Mouse (Mus musculus) midbrain, postnatal 0 days (tissue): ENCODE measurements at regions not wholly inside any gene's neighbourhood (a gene's known extent, or its start where the extent isn't known, plus 50 kb on each side); places are given as distances from the start of the nearest gene placed in this dataset. TPM values are rescaled to one million over a fixed set of nuclear protein-coding genes. Genes with fewer than 3 reads are reported as not detected.

Source experiments
- ATAC-seq: fragments of 200-750 bp; cut with Nextera tagmentation; 2 replicates; pipeline ENCODE4 v1.8.0; 2017; ENCODE audit warnings: moderate number of reproducible peaks, mild to moderate bottlenecking, moderate TSS enrichment, moderate library complexity; ENCODE audit not compliant: low FRiP score
- DNase-seq: peaks from one replicate; pipeline ENCODE4 v3.0.0-alpha.2; 2015; ENCODE audit warnings: low spot score
- H3K27ac ChIP-seq: fragments of 300-500 bp; sonication (generic); 2 replicates; pipeline ENCODE4 v1.5.1; 2014; ENCODE audit warnings: low read depth, mild to moderate bottlenecking, low read length, mixed read lengths
- H3K27me3 ChIP-seq: fragments of 300-500 bp; sonication (generic); 2 replicates; pipeline ENCODE4 v1.6.1; 2014; ENCODE audit warnings: low read length, control low read depth, mixed read lengths; ENCODE audit not compliant: insufficient read depth
- H3K36me3 ChIP-seq: fragments of 300-500 bp; sonication (generic); 2 replicates; pipeline ENCODE4 v1.6.1; 2014; ENCODE audit warnings: low read length, control low read depth, mixed read lengths; ENCODE audit not compliant: insufficient read depth
- H3K4me1 ChIP-seq: fragments of 300-500 bp; sonication (generic); 2 replicates; pipeline ENCODE4 v1.6.1; 2014; ENCODE audit warnings: mild to moderate bottlenecking, control low read depth, antibody characterized with exemption, low read length, mixed read lengths; ENCODE audit not compliant: insufficient read depth
- H3K4me2 ChIP-seq: fragments of 300-500 bp; sonication (generic); 2 replicates; pipeline ENCODE4 v1.6.1; 2014; ENCODE audit warnings: low read depth, mild to moderate bottlenecking, low read length, mixed read lengths; ENCODE audit not compliant: poor library complexity, severe bottlenecking
- H3K4me3 ChIP-seq: fragments of 300-500 bp; sonication (generic); 2 replicates; pipeline ENCODE4 v1.5.1; 2014; ENCODE audit warnings: low read depth, mild to moderate bottlenecking, low read length, moderate library complexity
- H3K9ac ChIP-seq: fragments of 300-500 bp; sonication (generic); replicated peaks from 2 replicates; pipeline ENCODE4 v1.6.1; 2014; ENCODE audit warnings: mild to moderate bottlenecking, low read length, moderate library complexity, mixed read lengths; ENCODE audit not compliant: poor library complexity, severe bottlenecking
- H3K9me3 ChIP-seq: fragments of 300-500 bp; sonication (generic); 2 replicates; pipeline ENCODE4 v1.6.1; 2016; ENCODE audit warnings: low read length, control low read depth
- CTCF ChIP-seq: IDR thresholded peaks from 2 replicates; pipeline ENCODE4 v1.5.1; 2016; ENCODE audit warnings: antibody characterized with exemption, mild to moderate bottlenecking
- WGBS: fragments of 180-500 bp; shearing (Covaris S2); extraction: QIAGEN DNeasy Blood & Tissue Kit; methylation state at CpG from one replicate; pipeline ENCODE4 v1.1.7; 2014; 5-methylcytosine and 5-hydroxymethylcytosine counted together
- microRNA-seq: library from miRNA; unstranded; fragments of <30 nt; microRNA quantifications from one replicate; pipeline ENCODE4, GENCODE M21; 2016; ENCODE audit warnings: borderline number of aligned reads

DNA sequence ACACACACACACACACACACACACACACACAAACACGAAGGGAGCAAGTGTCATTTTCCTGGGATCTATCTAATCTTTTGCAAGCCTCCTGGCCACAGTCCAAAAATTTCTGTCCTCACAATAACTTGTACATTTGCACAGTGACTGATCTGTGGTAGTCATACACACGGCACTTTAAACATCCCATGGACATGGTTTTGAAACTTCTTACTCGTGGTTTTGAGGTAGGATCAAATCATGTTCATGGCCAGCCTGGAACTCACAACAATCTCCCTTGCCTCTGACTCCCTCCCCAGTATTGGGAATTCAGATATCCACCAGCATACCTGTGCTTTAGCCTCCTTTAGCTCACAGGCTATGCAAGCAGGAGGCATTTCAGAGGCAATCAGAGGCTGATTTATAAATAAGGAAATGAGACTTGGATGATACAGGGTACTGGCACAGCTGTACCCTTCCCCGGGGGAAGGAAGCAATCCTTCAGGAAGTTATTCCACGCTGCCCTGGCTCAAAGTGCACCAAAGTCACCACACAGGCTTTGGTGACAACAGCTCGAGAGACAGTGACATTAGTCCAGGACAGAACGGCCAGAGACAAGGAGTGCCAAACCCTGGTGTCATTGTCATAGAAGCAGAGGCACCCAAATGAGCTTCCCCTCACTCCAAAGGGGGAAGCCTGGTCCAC is 52.1 kb upstream of the Klf3 start:
- no peak for TF ChIP-seq CTCF
- WGBS = 68% methylated on average over 7 of the region's 7 CpGs
- H3K4me1 ChIP-seq = no peaks in the 10 kb centered on the region

DNA sequence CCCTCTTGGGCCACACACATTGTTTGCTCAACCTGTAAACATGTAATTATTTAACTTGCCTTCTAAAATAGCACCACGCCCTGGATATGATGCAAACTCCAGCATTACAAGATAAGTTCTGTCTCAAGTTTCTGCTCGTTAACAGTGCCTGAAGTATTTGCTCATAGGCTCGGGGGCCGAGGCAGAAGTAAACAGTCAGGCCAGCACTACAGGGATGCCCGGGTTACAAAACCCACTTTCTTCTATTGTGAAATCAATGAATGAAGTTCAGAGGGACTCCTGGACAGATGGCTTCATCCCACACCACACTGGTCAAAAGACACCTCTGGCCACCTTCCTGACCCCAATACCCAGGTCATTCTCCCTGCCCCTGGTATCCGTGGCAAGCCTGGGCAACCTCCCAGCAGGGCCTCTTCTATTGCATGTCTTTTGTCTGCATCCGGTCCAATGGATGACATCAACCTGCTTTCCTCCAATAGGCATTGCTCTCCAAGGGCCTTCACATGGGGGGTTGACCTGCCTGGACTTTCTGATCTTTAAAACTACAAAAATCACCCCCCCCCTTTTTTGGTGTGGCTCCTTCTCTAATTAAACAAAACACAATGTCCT is 49.9 kb upstream of the Klf3 start:
- Histone ChIP-seq H3K9me3 (no peaks in the 10 kb centered on the region), H3K9ac (no peak overlapping the region), H3K4me2 (no peak overlapping the region), H3K27ac (no peak overlapping the region), H3K4me1 (no peaks in the 10 kb centered on the region), H3K36me3 (no peaks in the 10 kb centered on the region), H3K4me3 (no peak overlapping the region), H3K27me3 (no peaks in the 10 kb centered on the region)
- ATAC-seq (no peak), DNase-seq (no peak)
- no peak for TF ChIP-seq CTCF
- WGBS = 75% methylated on average over 7 of the region's 7 CpGs

More for the DNA sequence above, 52.1 kb upstream of the Klf3 start:
- Histone ChIP-seq H3K27me3 (no peaks in the 10 kb centered on the region), H3K9me3 (no peaks in the 10 kb centered on the region), H3K4me2 (no peak overlapping the region), H3K9ac (no peak overlapping the region), H3K27ac (no peak overlapping the region), H3K4me3 (no peak overlapping the region), H3K36me3 (no peaks in the 10 kb centered on the region)
- ATAC-seq (no peak), DNase-seq (no peak)

Small RNA genes in the stretch of these regions (microRNA-seq; reads per million reads assigned to microRNA genes)
- not detected for gene Gm25306
